9 mouse cellular contexts compared by ENCODE assay signal in genomic region chr7:17056601-17057523, GRCm38 (mm10). TPM values are rescaled to one million over a fixed set of nuclear protein-coding genes. Genes with fewer than 3 reads are reported as not detected.
DNase-seq lines count a peak whose midpoint lies in the region; ATAC-seq and TF ChIP-seq lines count a peak whose summit lies in the region.
"Had no signal": no experiment of that assay in that cellular context is flagged by ENCODE, and none has a peak within 500 bp of the region (broad histone marks: within the 10 kb centered on the region; RNA-seq: fewer than 3 reads in every experiment).

No protein-coding gene starts in this region.

- H3K4me1 ChIP-seq in forebrain, postnatal 0 days (ENCODE audit: insufficient read depth), result peaks cover 15% of the 10 kb centered on the region; the same call in 1 of the 2 replicates
- 0 out of 2 replicates have a peak, but pooled peaks cover 9% of the 10 kb centered on the region for H3K4me1 ChIP-seq in intestine, postnatal 0 days (replicated peaks; ENCODE audit: control insufficient read depth, insufficient read depth, low read length)
- H3K4me1 ChIP-seq in lung, embryonic 14.5 days (ENCODE audit: insufficient read depth), result peaks cover 35% of the 10 kb centered on the region
- H3K4me1 ChIP-seq in small intestine, adult 2 months (ENCODE audit: control insufficient read depth, insufficient read depth, insufficient read length, low read length), result peaks cover 33% of the 10 kb centered on the region

- no peaks in the 10 kb centered on the region for H3K36me3 ChIP-seq in forebrain, postnatal 0 days (ENCODE audit: insufficient read depth)
- peaks cover 20% of the 10 kb centered on the region for H3K36me3 ChIP-seq in intestine, postnatal 0 days (ENCODE audit: control insufficient read depth, insufficient read depth)
- H3K36me3 ChIP-seq in lung, embryonic 14.5 days (ENCODE audit: insufficient read depth), result peaks cover 20% of the 10 kb centered on the region
- no peaks in the 10 kb centered on the region for H3K36me3 ChIP-seq in small intestine, adult 2 months (ENCODE audit: control insufficient read depth, insufficient read depth, low read length)

- TF ChIP-seq CTCF in brain, embryonic 14.5 days (IDR thresholded peaks at IDR 0.05; ENCODE audit: borderline replicate concordance, extremely low read depth, insufficient read depth, insufficient read length), result no peak
- TF ChIP-seq CTCF in forebrain, postnatal 0 days (IDR thresholded peaks at IDR 0.05; ENCODE audit: low read depth), result no peak
- TF ChIP-seq CTCF in intestine, postnatal 0 days (IDR thresholded peaks at IDR 0.05; ENCODE audit: low read depth), result no peak
- no peak for TF ChIP-seq CTCF in lung, embryonic 14.5 days (IDR thresholded peaks at IDR 0.05; ENCODE audit: low read depth)
- TF ChIP-seq CTCF in small intestine, adult 2 months (IDR thresholded peaks at IDR 0.05; ENCODE audit: extremely low read depth, insufficient read length, insufficient replicate concordance, low read depth, low read length), result no peak

- H3K27me3 ChIP-seq in forebrain, postnatal 0 days (ENCODE audit: insufficient read depth, low read length), result no peaks in the 10 kb centered on the region
- no peaks in the 10 kb centered on the region for H3K27me3 ChIP-seq in intestine, postnatal 0 days (replicated peaks; ENCODE audit: control insufficient read depth, insufficient read depth, low read length)
- H3K27me3 ChIP-seq in lung, embryonic 14.5 days (ENCODE audit: insufficient read depth, low read length), result no peaks in the 10 kb centered on the region
- H3K27me3 ChIP-seq in small intestine, adult 2 months (ENCODE audit: control insufficient read depth, insufficient read depth, low read length), result no peaks in the 10 kb centered on the region

- H3K27ac ChIP-seq in forebrain, postnatal 0 days (ENCODE audit: low read depth, low read length), result peak overlapping the region; percentile 71
- peak overlapping the region; percentile 99 for H3K27ac ChIP-seq in intestine, postnatal 0 days (ENCODE audit: low read depth, low read length)
- peak overlapping the region; percentile 99 for H3K27ac ChIP-seq in lung, embryonic 14.5 days (ENCODE audit: low read depth)
- peak overlapping the region; percentile 76 for H3K27ac ChIP-seq in small intestine, adult 2 months (ENCODE audit: insufficient read depth, low read depth, low read length)

- H3K4me2 ChIP-seq in forebrain, postnatal 0 days (ENCODE audit: low read depth), result peak overlapping the region; percentile 88
- H3K4me2 ChIP-seq in intestine, postnatal 0 days (replicated peaks; ENCODE audit: low read depth), result peak overlapping the region; percentile 85
- peak overlapping the region; percentile 96 for H3K4me2 ChIP-seq in lung, embryonic 14.5 days

- WGBS in forebrain, postnatal 0 days, result 29% methylated on average over 14 of the region's 14 CpGs
- WGBS in intestine, postnatal 0 days, result 12% methylated on average over 14 of the region's 14 CpGs
- 17% methylated on average over 14 of the region's 14 CpGs for WGBS in lung, embryonic 14.5 days
- 29% methylated on average over 14 of the region's 14 CpGs for WGBS in small intestine, adult 2 months

- H3K4me3 ChIP-seq in forebrain, postnatal 0 days (ENCODE audit: low read depth, low read length), result peak overlapping the region; percentile 50
- peak overlapping the region; percentile 50 for H3K4me3 ChIP-seq in intestine, postnatal 0 days (ENCODE audit: low read depth, low read length)
- peak overlapping the region; percentile 59 for H3K4me3 ChIP-seq in lung, embryonic 14.5 days (ENCODE audit: low read depth, low read length)
- H3K4me3 ChIP-seq in small intestine, adult 2 months (ENCODE audit: low read depth, low read length), result peak overlapping the region; percentile 66

- H3K9me3 ChIP-seq in forebrain, postnatal 0 days (ENCODE audit: low read length), result no peaks in the 10 kb centered on the region
- H3K9me3 ChIP-seq in intestine, postnatal 0 days (ENCODE audit: control insufficient read depth), result no peaks in the 10 kb centered on the region
- H3K9me3 ChIP-seq in lung, embryonic 14.5 days (ENCODE audit: low read depth, low read length), result no peaks in the 10 kb centered on the region

- H3K9ac ChIP-seq in forebrain, postnatal 0 days, result peak overlapping the region; percentile 65
- peak overlapping the region; percentile 83 for H3K9ac ChIP-seq in intestine, postnatal 0 days (ENCODE audit: low read depth, low read length)
- H3K9ac ChIP-seq in lung, embryonic 14.5 days, result peak overlapping the region; percentile 65

- no peak for TF ChIP-seq POLR2A in brain, embryonic 14.5 days (IDR thresholded peaks at IDR 0.05; ENCODE audit: borderline replicate concordance, extremely low read depth, insufficient read depth, insufficient read length, poor library complexity, severe bottlenecking)
- TF ChIP-seq POLR2A in small intestine, adult 2 months (IDR thresholded peaks at IDR 0.05; ENCODE audit: low read depth, low read length), result no peak

- peak; percentile 53 for DNase-seq in layer of hippocampus, adult 11-12 months (ENCODE audit: low spot score)
- DNase-seq in layer of hippocampus, adult 9-10 months (ENCODE audit: low spot score), result no peak
- peak; percentile 76 for DNase-seq in brain, embryonic 14.5 days (ENCODE audit: low read depth)
- DNase-seq in forebrain, postnatal 0 days, result peak; percentile 53
- DNase-seq in lung, embryonic 14.5 days, result peak; percentile 90
- DNase-seq in spleen, postnatal 14 days (ENCODE audit: low spot score in 2 of 2), result no peak

- peak; percentile 12; the same call in 1 of the 2 replicates for ATAC-seq in forebrain, postnatal 0 days
- peak; percentile 45 for ATAC-seq in intestine, postnatal 0 days
- peak; percentile 30 for ATAC-seq in lung, embryonic 14.5 days (ENCODE audit: insufficient read depth)

RNA-seq across cellular contexts. Expression of gene Hif3a, which starts 5.4 kb away (rescaled TPM):
- polyA plus RNA-seq in brain, embryonic 14.5 days (2012; rRNA removed), result 4.1 and 6.9 TPM in 2 replicates
- 7.2 and 12.2 TPM in 2 replicates for total RNA-seq in forebrain, postnatal 0 days (2014; rRNA removed)
- polyA plus RNA-seq in forebrain, postnatal 0 days (2015; fragmentation: Nextera tagmentation; extraction: Ambion mirVana), result 1.1 and 2.0 TPM in 2 replicates
- 15.9 and 18.4 TPM in 2 replicates for polyA plus RNA-seq in intestine, postnatal 0 days (2015; fragmentation: Nextera tagmentation; extraction: Ambion mirVana)
- polyA plus RNA-seq in lung, embryonic 14.5 days (2014; fragmentation: Nextera tagmentation; extraction: Ambion mirVana), result 33.1 and 38.0 TPM in 2 replicates
- 0.52 and 0.68 TPM in 2 replicates for polyA plus RNA-seq in small intestine, adult 2 months (2012; rRNA removed)
- total RNA-seq: neutrophil, adult 5-6 weeks had no signal

RNA-seq across cellular contexts. Expression of gene Psg16, which starts 17.0 kb away (rescaled TPM):
- polyA plus RNA-seq in brain, embryonic 14.5 days (2012; rRNA removed), result 1.6 and 2.7 TPM in 2 replicates
- 2.3 and 5.1 TPM in 2 replicates for total RNA-seq in forebrain, postnatal 0 days (2014; rRNA removed)
- 3.3 and 5.7 TPM in 2 replicates for polyA plus RNA-seq in forebrain, postnatal 0 days (2015; fragmentation: Nextera tagmentation; extraction: Ambion mirVana)
- polyA plus RNA-seq in intestine, postnatal 0 days (2015; fragmentation: Nextera tagmentation; extraction: Ambion mirVana), result 0.33 and 0.46 TPM in 2 replicates
- 0.11 and 0.18 TPM in 2 replicates for polyA plus RNA-seq in lung, embryonic 14.5 days (2014; fragmentation: Nextera tagmentation; extraction: Ambion mirVana)
- not detected in 2 replicates for polyA plus RNA-seq in small intestine, adult 2 months (2012; rRNA removed)

RNA-seq across cellular contexts. Expression of gene Ppp5c, which starts 29.1 kb away (rescaled TPM):
- polyA plus RNA-seq in brain, embryonic 14.5 days (2012; rRNA removed), result 164 and 199 TPM in 2 replicates
- 56.6 and 65.7 TPM in 2 replicates for total RNA-seq in forebrain, postnatal 0 days (2014; rRNA removed)
- polyA plus RNA-seq in forebrain, postnatal 0 days (2015; fragmentation: Nextera tagmentation; extraction: Ambion mirVana), result 129 and 137 TPM in 2 replicates
- polyA plus RNA-seq in intestine, postnatal 0 days (2015; fragmentation: Nextera tagmentation; extraction: Ambion mirVana), result 44.4 and 45.0 TPM in 2 replicates
- 103 and 117 TPM in 2 replicates for polyA plus RNA-seq in lung, embryonic 14.5 days (2014; fragmentation: Nextera tagmentation; extraction: Ambion mirVana)
- 121 and 278 TPM in 2 replicates for polyA plus RNA-seq in small intestine, adult 2 months (2012; rRNA removed)

Comparison
In these comparisons a context has a peak if more than half of its experiments do, and no peak if none do; other contexts are left out.
1. DNase-seq: peak in layer of hippocampus, adult 11-12 months (single experiment), brain, embryonic 14.5 days (single experiment), forebrain, postnatal 0 days (single experiment) and lung, embryonic 14.5 days (single experiment); none in layer of hippocampus, adult 9-10 months (single experiment) and spleen, postnatal 14 days (0 of 2).
2. Peak in every context shown above with its lines, with median percentiles within 50 percentile points of each other: ATAC-seq, H3K27ac ChIP-seq, H3K4me2 ChIP-seq, H3K4me3 ChIP-seq and H3K9ac ChIP-seq.